Mouse (Mus musculus) left cerebral cortex, postnatal 36 days (tissue): ENCODE measurements around the gene Tmem160. TPM values are rescaled to one million over a fixed set of nuclear protein-coding genes. Genes with fewer than 3 reads are reported as not detected.

ENCODE experiments used
- DNase-seq, 2 experiments: peaks; one replicate each; pipeline ENCODE4 v3.0.0; 2021 to 2022; ENCODE audit warnings: low spot score in 2 of 2, mixed read lengths in 1 of 2
- intact Hi-C: fragments of 180-260 bp; cut with DNase I; formaldehyde crosslinking; loops from one replicate; pipeline ENCODE4 v1.15.1; 2025
- total RNA-seq, 2 experiments: library from RNA; stranded (reverse); gene quantifications; 2 replicates each; pipeline ENCODE4 v1.2.3; 2021

The Tmem160 gene
- total RNA-seq, 2 experiments from 2014 or later = 62.3 to 85.7 TPM

DNA sequence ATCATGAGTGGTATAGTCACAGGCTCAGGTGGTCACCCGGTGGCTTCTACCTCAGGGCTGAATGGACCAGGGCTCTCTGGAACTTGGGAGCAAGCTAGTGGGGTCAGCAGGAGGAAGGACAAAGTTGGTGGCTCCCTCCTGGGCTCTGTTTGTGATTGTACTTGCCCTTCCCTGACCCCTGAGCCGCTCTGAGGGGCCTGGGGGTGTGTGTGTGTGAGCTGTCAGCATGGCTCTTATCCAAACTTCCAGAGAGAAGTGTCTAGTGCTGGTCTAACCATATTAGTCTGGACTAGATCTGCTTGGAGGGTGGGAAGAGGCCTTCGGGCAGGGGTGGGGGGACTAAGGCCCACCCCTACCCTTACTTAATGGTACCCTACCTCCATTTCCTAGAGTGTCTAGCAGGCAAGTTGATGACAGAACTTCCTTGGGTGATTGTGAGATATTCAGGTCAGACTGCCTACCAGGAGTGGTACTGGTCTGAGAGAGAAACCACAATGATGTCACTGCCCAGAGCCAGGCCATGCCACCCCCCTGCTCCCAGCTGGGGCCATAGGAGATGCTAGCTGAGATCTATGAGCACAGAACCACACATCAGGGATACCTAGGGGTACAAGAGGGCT is 19.1 kb upstream of the Tmem160 start:
- DNase-seq = no peak
- intact Hi-C loops = no loop called here

DNA sequence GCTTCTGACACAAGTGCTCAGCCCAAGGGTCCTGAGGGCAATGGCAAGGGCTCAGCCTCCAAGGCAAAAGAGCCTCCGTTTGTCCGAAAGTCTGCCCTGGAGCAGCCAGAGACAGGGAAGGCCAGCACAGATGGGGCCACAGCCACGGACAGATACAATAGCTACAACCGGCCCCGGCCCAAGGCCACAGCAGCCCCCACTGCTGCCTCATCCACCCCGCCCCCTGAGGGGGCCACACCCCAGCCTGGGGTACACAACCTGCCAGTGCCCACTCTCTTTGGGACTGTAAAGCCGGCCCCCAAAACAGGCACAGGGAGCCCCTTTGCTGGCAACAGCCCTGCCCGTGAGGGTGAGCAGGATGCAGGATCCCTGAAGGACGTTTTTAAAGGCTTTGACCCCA is 17.5 kb upstream of the Tmem160 start:
- DNase-seq = no peak
- intact Hi-C loops = no loop called here

DNA sequence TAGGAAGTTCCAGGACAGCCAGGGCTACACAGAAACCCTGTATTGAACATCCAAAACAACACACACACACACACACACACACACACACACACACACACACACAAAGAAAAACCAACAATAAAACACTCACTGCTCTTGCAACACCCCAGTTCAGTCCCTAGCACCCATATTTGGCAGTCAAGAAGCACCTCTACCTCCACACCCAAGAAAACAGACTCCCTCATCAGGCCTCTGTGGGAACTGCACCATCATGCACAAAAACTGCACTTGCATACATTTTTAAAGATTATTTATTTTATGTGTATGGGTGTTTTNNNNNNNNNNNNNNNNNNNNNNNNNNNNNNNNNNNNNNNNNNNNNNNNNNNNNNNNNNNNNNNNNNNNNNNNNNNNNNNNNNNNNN is 11.3 kb upstream of the Tmem160 start:
- no peak for DNase-seq
- intact Hi-C loops = no loop called here

DNA sequence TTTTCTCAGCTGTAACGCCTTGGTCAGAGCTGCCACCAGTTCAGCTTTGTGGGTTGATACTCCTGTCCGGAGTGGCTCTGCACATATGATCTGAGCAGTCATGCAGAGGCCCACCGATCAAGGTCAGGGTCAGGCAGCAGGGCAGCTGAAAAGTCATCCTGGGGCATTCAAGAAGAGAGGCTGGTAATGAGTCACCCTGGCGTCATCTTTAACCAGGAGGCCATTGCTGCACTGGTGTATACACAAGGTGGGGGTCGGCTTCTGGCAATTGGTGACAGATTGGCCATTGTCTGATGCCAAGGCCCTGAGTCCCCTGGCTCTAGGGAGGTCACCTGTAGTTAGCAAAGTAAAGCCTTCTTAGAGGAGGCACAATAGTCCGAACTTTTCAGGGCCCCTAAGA is 923 bp upstream of the Tmem160 start:
- intact Hi-C loops = loop anchor here (10.0 kb wide), 1 partner anchor 157 kb away; no protein-coding TSS in a partner anchor
- DNase-seq = no peak

DNA sequence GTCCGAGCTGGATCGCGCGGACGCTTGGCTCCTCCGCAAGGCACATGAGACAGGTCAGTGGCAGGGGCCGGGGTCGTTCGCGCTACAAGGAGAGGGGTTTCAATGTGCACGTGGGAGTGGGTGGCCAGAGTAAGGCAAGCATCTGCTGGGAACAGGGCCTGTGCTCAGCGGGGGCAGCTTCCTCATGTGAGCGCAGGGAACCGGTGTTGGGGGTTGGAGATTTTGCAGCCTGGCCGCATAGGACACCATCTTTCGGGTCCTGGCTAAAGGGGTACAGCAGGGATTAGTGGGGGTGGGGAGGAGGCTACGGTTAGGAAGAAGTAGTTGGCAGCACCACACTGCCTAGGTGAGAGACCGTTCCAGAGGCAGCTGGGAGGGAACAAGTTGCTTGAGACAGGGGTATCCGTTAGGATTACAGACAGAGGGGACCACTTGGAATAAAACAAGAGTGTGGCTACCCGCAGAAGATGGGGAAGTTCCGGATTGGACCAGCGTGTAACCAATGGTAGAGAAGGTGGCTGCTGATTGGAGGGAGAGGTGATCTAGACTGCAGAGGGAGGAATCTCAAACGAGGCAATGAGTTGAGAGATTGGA is 636 bp downstream of the Tmem160 start:
- intact Hi-C loops = loop anchor here (10.0 kb wide), 1 partner anchor 158 kb away; no protein-coding TSS in a partner anchor
- DNase-seq = peak; percentile 59 to 71

DNA sequence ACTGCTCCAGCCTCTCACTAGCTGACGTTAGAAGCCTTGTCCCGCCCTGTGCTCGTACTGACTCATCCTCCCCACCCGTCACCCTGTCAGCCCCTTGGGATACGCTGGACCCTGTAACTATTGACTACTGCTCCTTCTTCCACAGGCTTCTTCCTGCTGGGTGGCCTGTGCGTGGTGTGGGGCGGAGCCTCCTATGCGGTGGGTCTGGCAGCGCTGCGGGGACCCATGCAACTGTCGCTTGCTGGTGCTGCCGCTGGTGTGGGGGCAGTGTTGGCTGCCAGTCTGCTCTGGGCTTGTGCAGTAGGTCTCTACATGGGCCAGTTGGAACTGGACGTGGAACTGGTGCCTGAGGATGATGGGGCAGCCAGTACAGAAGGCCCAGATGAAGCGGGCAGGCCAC is 2.4 kb downstream of the Tmem160 start:
- DNase-seq = no peak
- intact Hi-C loops = loop anchor here (10.0 kb wide), 1 partner anchor 160 kb away; no protein-coding TSS in a partner anchor

DNA sequence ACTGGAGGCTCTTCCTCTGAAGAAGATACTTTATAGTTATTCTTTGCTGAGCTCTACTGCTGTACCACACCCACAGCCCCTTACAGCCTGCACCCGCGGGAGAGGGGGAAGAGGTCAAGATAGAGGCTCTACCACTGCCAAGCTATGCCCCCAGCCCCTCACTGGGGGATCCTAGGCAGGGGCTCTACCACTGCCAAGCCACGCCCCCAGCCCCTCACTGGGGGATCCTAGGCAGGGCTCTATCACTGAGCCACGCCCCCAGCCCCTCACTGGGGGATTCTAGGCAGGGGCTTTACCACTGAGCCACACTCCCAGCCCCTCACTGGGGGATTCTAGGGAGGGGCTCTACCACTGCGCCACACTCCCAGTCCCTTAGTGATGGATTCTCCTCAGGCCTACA is 3.7 kb downstream of the Tmem160 start:
- no peak for DNase-seq
- intact Hi-C loops = loop anchor here (10.0 kb wide), 1 partner anchor 161 kb away; no protein-coding TSS in a partner anchor

DNA sequence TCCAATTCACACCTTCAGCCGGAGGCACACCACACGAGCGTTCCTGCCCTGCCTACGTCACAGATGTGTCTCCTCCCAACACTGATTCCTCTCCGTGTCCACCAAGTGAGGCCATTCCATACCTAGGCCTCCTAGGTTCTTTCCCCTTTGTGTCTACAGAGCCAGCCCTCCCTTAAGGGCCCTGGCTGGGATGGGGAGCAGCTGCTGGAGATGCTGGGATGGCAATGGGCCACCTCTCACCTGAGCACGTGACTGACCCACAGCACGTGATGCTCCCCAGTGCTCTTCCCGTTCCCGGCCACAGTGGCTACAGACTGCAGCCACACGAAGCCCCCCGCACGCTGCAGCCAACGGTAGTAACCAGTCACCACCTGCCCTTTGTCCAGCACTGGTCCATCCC is 8.0 kb downstream of the Tmem160 start:
- no peak for DNase-seq
- intact Hi-C loops = no loop called here

DNA sequence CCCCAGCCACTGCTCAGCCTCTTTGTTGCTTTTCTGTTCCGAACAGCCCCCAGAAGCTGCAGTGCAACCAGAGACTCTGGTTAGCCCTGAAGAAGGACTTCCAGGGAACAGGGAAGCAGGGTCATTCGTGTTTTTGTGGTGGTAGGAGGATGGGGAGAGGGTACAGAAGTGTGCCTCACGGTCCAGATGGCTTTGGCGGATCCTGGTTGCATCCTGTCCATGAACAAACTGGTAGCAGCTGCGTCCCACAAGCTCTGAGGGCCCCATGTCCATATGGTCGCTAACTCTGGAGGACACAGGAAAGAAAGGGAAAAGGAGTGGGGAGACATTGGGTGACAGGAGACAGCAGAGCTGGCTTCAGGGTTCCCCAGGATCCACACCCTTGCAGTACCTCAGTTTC is 8.6 kb downstream of the Tmem160 start:
- no peak for DNase-seq
- intact Hi-C loops = no loop called here

DNA sequence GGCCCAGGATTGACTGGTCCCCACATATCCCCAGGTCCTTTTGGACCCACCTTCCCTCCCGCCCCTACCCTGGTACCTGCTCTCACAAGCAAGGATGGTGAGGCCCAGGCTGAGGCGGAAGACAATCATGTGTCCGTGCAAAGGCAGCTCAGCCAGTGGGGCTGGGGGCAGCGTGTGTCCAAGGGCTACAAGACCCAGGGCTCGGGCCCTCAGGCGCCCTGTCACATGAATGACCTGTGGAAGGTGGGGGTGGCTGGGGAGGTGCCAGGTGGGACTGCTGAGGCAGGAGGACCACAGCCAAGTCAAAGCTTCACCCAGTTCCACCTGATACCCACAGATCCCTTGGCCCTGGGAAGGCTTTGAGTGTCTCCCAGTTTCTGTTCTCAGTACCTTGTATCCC is 9.1 kb downstream of the Tmem160 start:
- no peak for DNase-seq
- intact Hi-C loops = no loop called here

DNA sequence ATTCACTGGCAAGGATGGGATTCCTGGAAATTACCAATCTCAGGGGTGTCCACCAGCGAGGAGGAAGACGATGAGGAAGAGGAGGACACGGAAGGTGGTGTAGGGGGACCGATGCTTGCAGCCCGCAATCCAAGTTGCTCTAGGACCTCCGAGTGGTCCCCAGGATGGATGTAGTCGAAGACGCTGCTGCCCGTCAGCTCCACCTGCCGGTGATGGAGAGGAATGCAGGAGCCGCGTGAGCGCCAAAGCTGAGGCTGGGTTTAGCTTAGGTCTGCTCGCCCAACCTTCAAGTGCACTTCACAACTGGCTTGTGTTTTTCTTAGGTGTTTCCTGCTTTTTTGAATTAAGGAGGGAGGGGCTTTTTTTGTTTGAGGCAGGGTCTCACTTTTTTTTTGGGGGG is 10.6 kb downstream of the Tmem160 start:
- DNase-seq = peak; percentile 76
- intact Hi-C loops = loop anchor here (1.0 kb wide), 1 partner anchor 67 kb away; no protein-coding TSS in a partner anchor

DNA sequence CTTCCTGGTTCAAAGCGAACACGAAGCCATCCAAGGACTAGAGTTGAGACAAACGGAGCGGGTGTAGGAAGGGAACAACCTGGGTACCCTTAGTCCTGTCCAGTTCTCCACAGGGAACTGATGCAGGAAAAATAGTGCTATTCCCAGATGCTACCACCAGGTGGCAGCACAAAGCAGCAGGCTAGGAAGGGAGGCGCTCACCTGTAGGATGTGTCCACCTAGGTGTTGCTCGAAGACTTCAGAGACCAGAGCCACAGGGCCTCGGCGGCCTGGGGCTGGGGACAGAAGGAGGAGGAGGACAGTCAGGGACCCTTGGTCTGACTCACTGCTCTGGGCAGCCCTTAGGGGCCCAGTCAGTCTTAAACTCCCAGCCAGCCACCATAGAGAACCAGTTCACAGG is 12.6 kb downstream of the Tmem160 start:
- intact Hi-C loops = loop anchor here (2.0 kb wide), 1 partner anchor 154 kb away; no protein-coding TSS in a partner anchor

DNA sequence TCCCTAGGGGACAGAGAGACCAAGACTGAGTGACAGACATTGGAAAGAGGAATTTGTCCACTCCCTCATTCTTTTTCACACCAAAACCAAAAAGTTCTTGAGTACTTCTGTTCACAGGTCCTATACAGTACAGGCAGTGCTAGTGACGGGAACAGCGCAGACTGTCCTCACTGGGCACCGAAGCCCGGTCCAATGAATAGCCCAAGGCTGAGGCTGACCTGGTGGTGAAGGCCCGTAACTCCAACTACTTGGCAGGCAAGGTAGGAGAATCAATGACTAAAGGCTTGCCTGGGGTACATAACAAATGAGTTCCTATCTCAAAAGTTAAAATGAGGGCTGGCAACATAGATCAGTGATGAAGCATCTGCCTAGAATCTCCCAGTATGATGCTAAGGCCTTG is 13.0 kb downstream of the Tmem160 start:
- DNase-seq = no peak
- intact Hi-C loops = loop anchor here (2.0 kb wide), 1 partner anchor 153 kb away; no protein-coding TSS in a partner anchor

More for the DNA sequence above, 12.6 kb downstream of the Tmem160 start:
- DNase-seq = peak; percentile 56 to 62

DNA sequence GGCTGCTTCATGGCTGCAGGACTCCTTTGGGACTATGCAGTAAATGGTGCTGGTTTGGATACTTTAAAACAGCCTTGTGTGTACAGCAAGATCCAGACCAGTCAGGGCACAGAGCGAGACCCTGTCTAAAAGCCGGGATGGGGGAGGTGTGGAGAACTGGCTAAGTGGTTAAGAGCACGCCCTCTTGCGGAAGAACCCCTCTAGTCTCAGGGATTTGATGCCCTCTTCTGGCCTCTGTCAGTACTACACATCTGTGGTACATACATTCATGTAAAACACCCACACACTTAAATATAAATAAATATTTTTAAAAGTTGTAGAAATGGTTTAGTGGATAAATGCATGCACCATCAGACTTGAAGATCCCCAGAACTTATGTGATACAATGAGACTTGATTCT is 14.0 kb downstream of the Tmem160 start:
- no peak for DNase-seq
- intact Hi-C loops = no loop called here

DNA sequence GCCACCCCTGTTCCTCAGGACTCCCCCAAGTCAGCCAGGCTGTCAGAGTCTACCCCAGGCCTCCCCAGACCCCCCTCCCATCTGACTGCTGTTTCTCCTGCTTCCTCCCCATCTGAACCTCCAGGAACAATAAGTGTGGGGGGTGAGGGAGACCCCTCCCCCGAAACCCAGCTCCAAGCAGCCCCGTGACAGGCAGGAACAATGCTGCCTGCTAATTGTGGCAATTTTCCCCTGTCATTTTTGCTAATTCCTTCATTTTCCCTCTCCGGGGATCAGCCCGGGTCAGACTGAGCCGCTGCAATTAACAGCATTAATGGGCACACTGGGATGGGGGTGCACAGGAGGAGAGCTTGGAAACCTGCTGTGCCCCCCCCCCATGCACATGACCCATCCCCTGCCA is 15.5 kb downstream of the Tmem160 start:
- no peak for DNase-seq
- intact Hi-C loops = no loop called here

DNA sequence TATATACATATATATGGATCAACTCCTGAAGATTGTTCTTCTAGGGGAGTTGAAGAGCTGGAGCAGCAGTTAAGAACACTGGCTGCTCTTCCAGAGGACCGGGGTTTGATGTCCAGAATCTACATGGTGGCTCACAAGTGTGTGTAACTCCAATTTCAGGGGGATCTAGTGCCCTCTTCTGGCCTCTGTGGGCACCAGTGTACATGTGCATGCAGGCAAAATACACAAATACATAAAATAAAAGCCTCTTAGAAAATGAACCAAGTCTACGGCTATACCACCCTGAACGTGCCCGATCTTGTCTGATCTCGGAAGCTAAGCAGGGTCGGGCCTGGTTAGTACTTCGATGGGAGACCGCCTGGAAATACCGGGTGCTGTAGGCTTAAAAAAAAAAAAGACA is 19.0 kb downstream of the Tmem160 start:
- DNase-seq = no peak
- intact Hi-C loops = no loop called here

DNA sequence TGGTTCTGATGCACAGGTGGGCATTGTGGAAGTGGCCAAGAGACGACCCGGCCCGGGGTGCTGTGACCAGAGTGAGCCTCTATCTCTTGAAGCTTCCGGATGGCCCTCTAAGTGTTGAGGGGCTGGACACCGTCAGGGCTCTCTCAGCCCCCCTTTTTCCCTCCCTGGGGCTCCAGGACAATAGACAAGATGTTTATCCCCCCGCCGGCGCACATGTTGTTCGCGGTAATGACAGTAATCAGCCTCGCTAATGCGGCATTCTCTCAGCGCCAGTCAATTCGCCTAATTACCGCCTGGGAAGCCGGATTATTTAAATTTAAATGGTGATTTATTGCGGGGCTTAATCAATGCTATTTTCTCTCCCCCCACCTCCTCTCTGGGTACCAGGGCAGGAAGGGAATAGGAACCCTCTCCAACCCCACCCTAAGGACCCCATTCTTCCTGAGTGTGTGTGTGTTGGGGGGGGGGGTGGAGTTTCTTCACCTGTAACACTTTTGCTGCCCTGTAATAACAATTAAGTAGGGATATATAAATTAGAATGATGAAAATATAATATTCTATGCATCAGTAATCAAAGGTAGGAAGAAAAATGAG is 19.6 kb downstream of the Tmem160 start:
- intact Hi-C loops = no loop called here
- DNase-seq = no peak

DNA sequence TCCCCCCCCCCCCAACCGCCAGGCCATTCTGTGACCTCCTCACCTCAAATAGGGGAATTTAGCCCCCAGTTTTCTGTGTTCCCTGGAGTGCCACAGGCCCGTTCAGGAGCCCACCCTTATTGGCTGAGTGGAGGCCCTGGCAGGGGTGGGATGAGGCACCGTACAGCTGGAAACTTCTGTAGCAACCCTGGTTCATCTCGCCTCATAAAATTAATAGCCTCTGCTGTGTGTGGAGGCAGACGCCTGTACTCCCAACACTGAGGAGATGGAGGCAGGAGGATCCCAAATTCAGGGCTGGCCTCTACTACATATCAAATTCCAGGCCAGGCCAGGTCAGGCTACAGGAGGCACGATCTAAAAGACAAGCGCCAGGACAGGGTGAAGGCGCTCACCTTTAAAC is 21.3 kb downstream of the Tmem160 start:
- intact Hi-C loops = no loop called here
- DNase-seq = no peak

DNA sequence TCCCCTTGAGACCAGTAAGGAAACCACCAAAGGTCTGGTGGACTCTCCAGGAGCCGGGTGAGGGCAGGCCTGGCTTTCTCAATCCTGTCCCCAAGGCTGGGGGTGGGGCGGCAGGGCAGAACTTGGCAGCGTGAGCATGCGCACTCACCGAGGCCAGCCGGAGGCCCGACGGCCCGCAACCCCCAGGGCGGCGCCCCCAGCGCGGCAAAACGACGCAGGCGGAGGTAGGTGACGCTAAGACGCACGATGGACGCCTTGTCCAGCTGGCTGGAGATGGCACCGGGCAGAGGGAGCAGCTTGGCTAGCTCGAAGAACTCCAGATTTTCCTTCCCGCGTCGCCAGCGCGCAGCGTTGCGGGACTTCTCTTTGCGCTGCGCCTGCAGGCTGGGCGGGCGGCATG is 21.9 kb downstream of the Tmem160 start:
- DNase-seq = no peak

DNA sequence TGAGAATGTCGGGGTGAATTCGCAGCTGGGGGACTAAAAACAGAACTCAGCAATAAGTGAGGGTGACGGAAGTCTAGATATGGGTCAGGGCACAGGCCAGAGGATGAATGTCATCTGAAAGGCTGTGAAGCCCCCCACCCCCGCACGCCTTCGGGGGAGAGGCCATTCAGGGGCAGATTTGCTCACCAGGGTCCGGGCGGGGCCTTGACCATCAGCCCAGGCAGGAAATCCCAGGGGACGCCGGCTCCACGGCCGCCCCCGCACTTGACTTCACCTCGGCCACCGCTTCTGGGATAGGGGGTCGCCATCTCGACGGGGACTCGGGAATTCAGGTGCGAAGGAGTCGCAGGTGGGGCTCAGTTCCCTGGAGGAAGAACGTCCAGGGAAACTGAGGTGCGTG is 22.7 kb downstream of the Tmem160 start:
- DNase-seq = no peak
- intact Hi-C loops = no loop called here

More for the DNA sequence above, 21.9 kb downstream of the Tmem160 start:
- intact Hi-C loops = no loop called here
